17 mouse cellular contexts compared by ENCODE assay signal in genomic region chr1:97619621-97620320, GRCm38 (mm10).
"Had no signal": no experiment of that assay in that cellular context is flagged by ENCODE, and none has a peak within 500 bp of the region (broad histone marks: within the 10 kb centered on the region; RNA-seq: fewer than 3 reads in every experiment).

No protein-coding gene starts in this region.

- H3K4me3 ChIP-seq: intestine, embryonic 15.5 days; kidney, embryonic 15.5 days; limb, embryonic 12.5 days; liver, embryonic 13.5 days; megakaryocyte, embryonic 14.5 days; midbrain, embryonic 15.5 days; neural tube, embryonic 13.5 days had no signal

- DNase-seq: kidney, adult 18-20 months; kidney, postnatal 25 days; liver; liver, embryonic 13.5 days; liver, postnatal 0 days; lung, postnatal 14 days; retina, postnatal 1 day; right cerebral cortex, postnatal 4 days; spleen, adult 18-20 months; thymus, adult 18-20 months; thymus, postnatal 14 days had no signal

- H3K4me1 ChIP-seq: intestine, embryonic 15.5 days; kidney, embryonic 15.5 days; limb, embryonic 12.5 days; liver, embryonic 13.5 days had no signal
